In the genomic region with DNA sequence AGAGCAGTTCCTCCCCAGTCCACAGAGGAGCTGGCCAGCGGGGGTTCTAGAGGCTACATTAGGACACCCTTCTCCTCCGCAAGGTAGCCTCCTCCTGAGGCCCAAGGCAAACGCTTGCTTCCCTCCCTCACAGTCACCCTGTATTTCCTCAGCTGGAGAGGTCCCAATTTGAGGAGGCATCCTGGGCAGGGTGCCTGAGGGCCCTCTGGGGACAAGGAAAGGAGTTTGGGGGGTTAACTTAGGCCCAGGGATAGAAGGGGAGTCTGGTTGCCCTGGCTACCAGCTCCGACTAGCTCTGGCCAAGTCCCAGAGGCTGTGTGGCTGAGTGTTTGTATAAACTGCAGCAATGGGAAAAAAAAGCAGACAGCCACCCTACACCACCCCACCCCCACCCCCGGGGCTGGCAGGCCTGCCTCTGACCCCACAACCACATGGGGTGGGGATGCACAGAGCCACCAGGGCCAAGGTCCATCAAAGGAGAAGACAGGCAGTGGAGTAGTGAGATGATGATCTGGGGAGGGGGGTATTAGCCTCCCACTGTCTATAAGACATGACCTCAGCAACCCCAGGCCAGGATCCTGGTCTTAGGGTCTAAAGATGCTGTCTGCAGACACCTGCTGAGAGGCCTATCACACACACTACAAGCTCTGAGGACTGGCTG, we compare ENCODE assay signal across 8 mouse cellular contexts. TPM values are rescaled to one million over a fixed set of nuclear protein-coding genes. Genes with fewer than 3 reads are reported as not detected.
DNase-seq lines count a peak whose midpoint lies in the region; ATAC-seq and TF ChIP-seq lines count a peak whose summit lies in the region.

No protein-coding gene starts in this region.

- peaks cover 9% of the 10 kb centered on the region; the same call in 1 of the 2 replicates for H3K36me3 ChIP-seq in kidney, embryonic 15.5 days
- peaks cover 2% of the 10 kb centered on the region; the same call in 1 of the 2 replicates for H3K36me3 ChIP-seq in embryonic facial prominence, embryonic 15.5 days
- no peaks in the 10 kb centered on the region for H3K36me3 ChIP-seq in myocyte (ENCODE audit: control insufficient read depth, insufficient read depth)

- peaks cover 27% of the 10 kb centered on the region for H3K4me1 ChIP-seq in kidney, embryonic 15.5 days
- peaks cover 19% of the 10 kb centered on the region for H3K4me1 ChIP-seq in embryonic facial prominence, embryonic 15.5 days

- TF ChIP-seq POLR2A in myocyte (IDR thresholded peaks at IDR 0.05; ENCODE audit: insufficient read length, low read depth), result no peak

- H3K4me3 ChIP-seq in kidney, embryonic 15.5 days (replicated peaks), result no peak overlapping the region
- H3K4me3 ChIP-seq in embryonic facial prominence, embryonic 15.5 days (replicated peaks), result no peak overlapping the region
- H3K4me3 ChIP-seq in myocyte, result no peak overlapping the region

- peak; percentile 22; the same call in 1 of the 2 replicates for ATAC-seq in kidney, embryonic 15.5 days (replicated peaks; ENCODE audit: low FRiP score)
- ATAC-seq in embryonic facial prominence, embryonic 15.5 days (ENCODE audit: insufficient number of reproducible peaks, low FRiP score, low TSS enrichment, low read depth), result no peak

- no peak for DNase-seq in kidney, postnatal 14 days
- peak; percentile 36 for DNase-seq in liver
- no peak for DNase-seq in spleen, postnatal 4 days (ENCODE audit: low spot score in 2 of 2)
- no peak for DNase-seq in cerebellum, adult 9-11 months
- no peak for DNase-seq in layer of hippocampus, adult 11-12 months (ENCODE audit: low spot score)

- H3K79me2 ChIP-seq in myocyte (ENCODE audit: control insufficient read depth, insufficient read depth), result no peaks in the 10 kb centered on the region

- H3K4me2 ChIP-seq in kidney, embryonic 15.5 days, result peak overlapping the region; percentile 4; the same call in 1 of the 2 replicates
- peak overlapping the region; percentile 45; the same call in 1 of the 2 replicates for H3K4me2 ChIP-seq in embryonic facial prominence, embryonic 15.5 days (replicated peaks)
- peak overlapping the region; percentile 19 for H3K4me2 ChIP-seq in myocyte (ENCODE audit: low read depth)

- no peak overlapping the region for H3ac ChIP-seq in myocyte (ENCODE audit: control insufficient read depth, insufficient read length)

- no peaks in the 10 kb centered on the region for H3K27me3 ChIP-seq in kidney, embryonic 15.5 days
- H3K27me3 ChIP-seq in embryonic facial prominence, embryonic 15.5 days, result no peaks in the 10 kb centered on the region
- H3K27me3 ChIP-seq in myocyte (ENCODE audit: control insufficient read depth, insufficient read depth, insufficient read length), result no peaks in the 10 kb centered on the region

- no peaks in the 10 kb centered on the region for H3K9me3 ChIP-seq in kidney, embryonic 15.5 days (replicated peaks)
- H3K9me3 ChIP-seq in embryonic facial prominence, embryonic 15.5 days (replicated peaks), result no peaks in the 10 kb centered on the region

- WGBS in kidney, embryonic 15.5 days, result 30% methylated on average over 5 of the region's 5 CpGs
- WGBS in embryonic facial prominence, embryonic 15.5 days, result 17% methylated on average over 5 of the region's 5 CpGs

- H3K9ac ChIP-seq in kidney, embryonic 15.5 days, result no peak overlapping the region
- no peak overlapping the region for H3K9ac ChIP-seq in embryonic facial prominence, embryonic 15.5 days

- H3K27ac ChIP-seq in kidney, embryonic 15.5 days, result peak overlapping the region; percentile 59
- peak overlapping the region; percentile 71 for H3K27ac ChIP-seq in embryonic facial prominence, embryonic 15.5 days (replicated peaks)

TF ChIP-seq in myocyte, 11 proteins besides CTCF, POLR2A, EP300 and RAD21:
- TF ChIP-seq REST (IDR thresholded peaks at IDR 0.05; ENCODE audit: insufficient read depth, insufficient read length) (no peak), CEBPB (IDR thresholded peaks at IDR 0.05; ENCODE audit: insufficient read depth, poor library complexity, severe bottlenecking) (no peak), TCF12 (IDR thresholded peaks at IDR 0.05; ENCODE audit: insufficient read depth, poor library complexity, severe bottlenecking) (no peak), SRF (IDR thresholded peaks at IDR 0.05; ENCODE audit: control insufficient read depth, insufficient read length, low read depth) (no peak), MYOG (IDR thresholded peaks at IDR 0.05; ENCODE audit: control insufficient read depth in 1 of 3, insufficient read depth in 1 of 3, insufficient read length in 2 of 3, low read depth in 2 of 3) (no peak), MAX (IDR thresholded peaks at IDR 0.05; ENCODE audit: low read depth) (no peak), POLR2AphosphoS2 (IDR thresholded peaks at IDR 0.05; ENCODE audit: insufficient read length, low read depth) (no peak), USF1 (IDR thresholded peaks at IDR 0.05; ENCODE audit: low read depth) (no peak), E2F4 (IDR thresholded peaks at IDR 0.05; ENCODE audit: insufficient read depth) (no peak), TCF3 (IDR thresholded peaks at IDR 0.05; ENCODE audit: insufficient read length, low read depth) (no peak), MYOD1 (IDR thresholded peaks at IDR 0.05; ENCODE audit: control insufficient read depth in 1 of 3, insufficient read length in 2 of 3, low read depth in 2 of 3) (no peak)

RNA-seq across cellular contexts. Expression of gene Gpr146, which starts 12.5 kb away (rescaled TPM):
- polyA plus RNA-seq in kidney, embryonic 15.5 days (2015; fragmentation: Nextera tagmentation; extraction: Ambion mirVana), result 4.1 and 5.4 TPM in 2 replicates
- 2.9 and 3.4 TPM in 2 replicates for polyA plus RNA-seq in embryonic facial prominence, embryonic 15.5 days (2015; fragmentation: Nextera tagmentation; extraction: Ambion mirVana)
- 11.7 TPM for polyA plus RNA-seq in myocyte (2012; fragmentation: generic; extraction: Trizol)

RNA-seq across cellular contexts. Expression of gene Cyp2w1, which starts 12.6 kb away (rescaled TPM):
- polyA plus RNA-seq in kidney, embryonic 15.5 days (2015; fragmentation: Nextera tagmentation; extraction: Ambion mirVana), result 0.16 and 0.60 TPM in 2 replicates
- 24.0 and 32.3 TPM in 2 replicates for polyA plus RNA-seq in embryonic facial prominence, embryonic 15.5 days (2015; fragmentation: Nextera tagmentation; extraction: Ambion mirVana)
- polyA plus RNA-seq in myocyte (2012; fragmentation: generic; extraction: Trizol), result not detected

RNA-seq across cellular contexts. Expression of gene Cox19, which starts 13.8 kb away (rescaled TPM):
- polyA plus RNA-seq in kidney, embryonic 15.5 days (2015; fragmentation: Nextera tagmentation; extraction: Ambion mirVana), result 96.2 and 102 TPM in 2 replicates
- 97.5 and 100 TPM in 2 replicates for polyA plus RNA-seq in embryonic facial prominence, embryonic 15.5 days (2015; fragmentation: Nextera tagmentation; extraction: Ambion mirVana)
- polyA plus RNA-seq in myocyte (2012; fragmentation: generic; extraction: Trizol), result 66.0 TPM

RNA-seq across cellular contexts. Expression of gene Adap1, which starts 39.6 kb away (rescaled TPM):
- polyA plus RNA-seq in kidney, embryonic 15.5 days (2015; fragmentation: Nextera tagmentation; extraction: Ambion mirVana), result 2.1 and 2.2 TPM in 2 replicates
- 2.5 and 2.9 TPM in 2 replicates for polyA plus RNA-seq in embryonic facial prominence, embryonic 15.5 days (2015; fragmentation: Nextera tagmentation; extraction: Ambion mirVana)
- polyA plus RNA-seq in myocyte (2012; fragmentation: generic; extraction: Trizol), result 0.04 TPM

RNA-seq across cellular contexts. Expression of gene C130050O18Rik, which starts 40.0 kb away (rescaled TPM):
- polyA plus RNA-seq in kidney, embryonic 15.5 days (2015; fragmentation: Nextera tagmentation; extraction: Ambion mirVana), result 0.60 and 1.2 TPM in 2 replicates
- 4.2 and 4.6 TPM in 2 replicates for polyA plus RNA-seq in embryonic facial prominence, embryonic 15.5 days (2015; fragmentation: Nextera tagmentation; extraction: Ambion mirVana)
- 0.25 TPM for polyA plus RNA-seq in myocyte (2012; fragmentation: generic; extraction: Trizol)

Comparison
In these comparisons a context has a peak if more than half of its experiments do, and no peak if none do; other contexts are left out.
1. RNA of gene Cyp2w1, which starts 12.6 kb away (polyA plus RNA-seq): 24.0 to 32.3 TPM in embryonic facial prominence, embryonic 15.5 days; 0.16 to 0.60 TPM in kidney, embryonic 15.5 days and not detected in myocyte (single experiment); every median in the first group is over 10 times any median in the second.
2. Peak in every context shown above with its lines, with median percentiles within 50 percentile points of each other: H3K4me2 ChIP-seq.